Mouse (Mus musculus): ENCODE measurements around the gene Cmip. TPM values are rescaled to one million over a fixed set of nuclear protein-coding genes. Genes with fewer than 3 reads are reported as not detected.

Cmip gene
- polyA plus RNA-seq, 1 experiment from 2014 or later = 31.8 TPM

- Histone ChIP-seq H3K27ac (peak overlapping the region; percentile 90), H3K4me1 (peaks cover 48% of the 10 kb centered on the region), H3K9ac (peak overlapping the region; percentile 48; the same call in 1 of the 2 replicates), H3K36me3 (no peaks in the 10 kb centered on the region), H3K4me2 (peak overlapping the region; percentile 89), H3K9me3 (no peaks in the 10 kb centered on the region), H3K4me3 (replicated peaks) (peak overlapping the region; percentile 91), H3K27me3 (replicated peaks) (no peaks in the 10 kb centered on the region)
- no peak for ATAC-seq (ENCODE audit: insufficient read depth, low FRiP score, low read depth)
- WGBS = 42% methylated on average over 11 of the region's 11 CpGs
Observed at GRCm38 (mm10) chr8:117259431-117260001, 2.7 kb downstream of the Cmip start.

GRCm38 (mm10) chr8:117260234-117260929, 3.5 kb downstream of the Cmip start:
- WGBS = 31% methylated on average over 14 of the region's 14 CpGs
- H3K27ac ChIP-seq = peak overlapping the region; percentile 37

DNA sequence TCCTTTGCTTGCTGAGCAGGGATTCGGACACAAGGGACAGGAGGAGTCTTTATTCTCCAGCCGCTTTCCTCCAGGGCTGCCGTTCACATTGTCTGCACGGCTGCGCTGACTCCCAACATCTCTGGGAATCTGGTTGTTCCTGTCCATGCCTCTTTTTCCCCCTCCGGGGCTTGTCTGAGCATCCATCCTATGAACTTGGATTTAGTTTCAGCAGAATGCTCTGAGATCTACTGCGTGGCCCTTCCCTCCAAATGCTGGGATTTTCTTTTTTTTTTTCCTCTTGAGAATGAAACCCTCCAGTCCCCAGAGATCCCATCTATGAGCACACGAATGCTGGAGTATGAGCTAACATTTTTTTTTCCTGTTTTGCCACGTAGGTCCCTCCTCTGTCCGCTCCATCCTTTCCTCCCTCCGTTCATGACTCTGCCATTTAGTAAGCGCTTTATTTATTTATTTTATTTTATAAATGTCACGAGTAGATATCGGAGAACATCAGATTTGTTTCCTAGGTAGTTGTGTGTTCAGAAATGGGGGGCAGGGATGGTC, 4.1 kb downstream of the Cmip start:
- H3K36me3 ChIP-seq = no peaks in the 10 kb centered on the region
- H3K4me3 ChIP-seq (replicated peaks) = 0 out of 2 replicates have a peak overlapping the region, but pooled peaks have one; percentile 91
- no peak overlapping the region for H3K9ac ChIP-seq
- WGBS = 37% methylated on average over 14 of the region's 14 CpGs
- peaks cover 46% of the 10 kb centered on the region for H3K4me1 ChIP-seq
- H3K4me2 ChIP-seq = peak overlapping the region; percentile 89
- no peaks in the 10 kb centered on the region for H3K9me3 ChIP-seq
- H3K27ac ChIP-seq = peak overlapping the region; percentile 37; the same call in 1 of the 2 replicates
- H3K27me3 ChIP-seq (replicated peaks) = no peaks in the 10 kb centered on the region
- ATAC-seq (ENCODE audit: insufficient read depth, low FRiP score, low read depth) = no peak

More at GRCm38 (mm10) chr8:117260234-117260929, 3.5 kb downstream of the Cmip start:
- H3K36me3 ChIP-seq = no peaks in the 10 kb centered on the region
- peak overlapping the region; percentile 9; the same call in 1 of the 2 replicates for H3K9ac ChIP-seq
- H3K4me2 ChIP-seq = peak overlapping the region; percentile 89
- ATAC-seq (ENCODE audit: insufficient read depth, low FRiP score, low read depth) = no peak
- peak overlapping the region; percentile 91 for H3K4me3 ChIP-seq (replicated peaks)
- no peaks in the 10 kb centered on the region for H3K27me3 ChIP-seq (replicated peaks)
- no peaks in the 10 kb centered on the region for H3K9me3 ChIP-seq
- peaks cover 48% of the 10 kb centered on the region for H3K4me1 ChIP-seq

DNA sequence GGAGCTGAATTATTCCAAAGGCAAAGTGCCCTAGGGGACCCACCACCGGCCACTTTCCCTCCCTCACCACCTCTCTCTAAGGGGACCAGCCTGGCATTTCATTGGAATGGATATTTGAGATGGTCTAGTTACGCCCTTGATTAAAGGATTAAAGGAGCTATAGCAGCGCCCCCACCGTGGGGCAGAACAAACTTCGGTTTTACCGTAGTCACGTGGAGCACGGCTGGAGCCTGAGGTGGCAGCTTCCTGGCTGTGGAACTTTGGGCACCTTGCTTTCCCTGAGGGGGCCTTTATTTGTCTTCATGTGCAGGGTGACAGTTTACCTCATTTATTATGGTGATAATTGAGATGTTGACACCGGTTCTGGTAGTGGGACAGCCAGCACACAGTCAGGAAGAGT, 4.8 kb downstream of the Cmip start:
- peak overlapping the region; percentile 89 for H3K4me2 ChIP-seq
- H3K4me1 ChIP-seq = peaks cover 45% of the 10 kb centered on the region
- no peaks in the 10 kb centered on the region for H3K27me3 ChIP-seq (replicated peaks)
- WGBS = 43% methylated on average over 9 of the region's 9 CpGs
- ATAC-seq (ENCODE audit: insufficient read depth, low FRiP score, low read depth) = no peak
- H3K9me3 ChIP-seq = no peaks in the 10 kb centered on the region
- H3K9ac ChIP-seq = no peak overlapping the region
- H3K4me3 ChIP-seq (replicated peaks) = no peak overlapping the region
- no peak overlapping the region for H3K27ac ChIP-seq
- no peaks in the 10 kb centered on the region for H3K36me3 ChIP-seq

DNA sequence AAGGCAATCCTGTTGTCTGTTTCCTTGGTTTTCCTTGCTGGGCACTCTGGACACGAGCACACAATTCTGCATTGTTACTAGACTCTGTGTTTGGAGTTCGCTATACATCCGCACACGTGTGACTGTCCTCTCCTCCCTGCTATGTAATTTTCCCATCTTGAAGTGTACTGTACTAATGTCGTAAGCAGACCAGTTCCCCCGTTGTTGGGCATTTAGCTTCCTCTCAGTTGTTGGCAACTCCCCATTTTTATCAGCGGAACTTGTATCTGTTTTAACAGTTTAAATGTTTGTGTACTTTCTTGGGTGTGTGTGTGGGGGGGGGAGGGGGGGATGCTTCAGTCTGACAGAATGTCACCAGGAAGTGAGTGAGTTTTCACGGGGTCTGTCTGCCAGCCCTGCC, 5.8 kb downstream of the Cmip start:
- no peaks in the 10 kb centered on the region for H3K36me3 ChIP-seq
- 41% methylated on average over 8 of the region's 8 CpGs for WGBS
- H3K4me2 ChIP-seq = no peak overlapping the region
- H3K4me1 ChIP-seq = peaks cover 45% of the 10 kb centered on the region
- H3K4me3 ChIP-seq (replicated peaks) = no peak overlapping the region
- no peak for ATAC-seq (ENCODE audit: insufficient read depth, low FRiP score, low read depth)
- no peak overlapping the region for H3K9ac ChIP-seq
- H3K27ac ChIP-seq = no peak overlapping the region
- no peaks in the 10 kb centered on the region for H3K9me3 ChIP-seq
- no peaks in the 10 kb centered on the region for H3K27me3 ChIP-seq (replicated peaks)

DNA sequence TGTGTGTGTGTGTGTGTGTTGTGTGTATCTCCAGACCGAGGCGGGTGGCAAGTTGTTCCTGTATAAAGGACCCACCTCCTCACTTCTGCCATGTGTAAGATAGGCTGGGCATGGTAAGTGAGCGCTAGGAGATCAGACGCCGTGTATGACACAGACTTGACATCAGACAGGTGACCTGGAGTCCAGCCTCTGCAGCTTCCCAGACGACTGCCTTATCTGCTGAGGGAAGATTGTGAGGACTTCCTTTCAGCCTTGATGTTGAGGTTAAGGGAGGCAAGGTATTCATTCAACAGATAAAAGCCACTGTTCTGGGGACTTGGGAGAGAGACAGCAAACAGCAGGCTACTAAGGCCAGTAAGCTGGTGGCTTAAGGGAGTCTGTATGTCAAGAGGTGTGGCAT, 6.6 kb downstream of the Cmip start:
- Histone ChIP-seq H3K4me1 (peaks cover 43% of the 10 kb centered on the region), H3K36me3 (no peaks in the 10 kb centered on the region), H3K27ac (no peak overlapping the region), H3K4me3 (replicated peaks) (no peak overlapping the region), H3K9ac (no peak overlapping the region), H3K9me3 (no peaks in the 10 kb centered on the region), H3K27me3 (replicated peaks) (no peaks in the 10 kb centered on the region), H3K4me2 (no peak overlapping the region)
- no peak for ATAC-seq (ENCODE audit: insufficient read depth, low FRiP score, low read depth)
- 57% methylated on average over 6 of the region's 6 CpGs for WGBS

- no peak overlapping the region for H3K4me3 ChIP-seq (replicated peaks)
- H3K9me3 ChIP-seq = no peaks in the 10 kb centered on the region
- H3K27ac ChIP-seq = peak overlapping the region; percentile 57; the same call in 1 of the 2 replicates
- no peak overlapping the region for H3K4me2 ChIP-seq
- no peak overlapping the region for H3K9ac ChIP-seq
- H3K36me3 ChIP-seq = no peaks in the 10 kb centered on the region
- no peak for ATAC-seq (ENCODE audit: insufficient read depth, low FRiP score, low read depth)
- no peaks in the 10 kb centered on the region for H3K27me3 ChIP-seq (replicated peaks)
- peaks cover 26% of the 10 kb centered on the region for H3K4me1 ChIP-seq
- 71% methylated on average over 5 of the region's 5 CpGs for WGBS
Observed at GRCm38 (mm10) chr8:117265079-117265478, 8.2 kb downstream of the Cmip start.

- ATAC-seq (ENCODE audit: insufficient read depth, low FRiP score, low read depth) = no peak
- no peak overlapping the region for H3K27ac ChIP-seq
Observed at GRCm38 (mm10) chr8:117267403-117268129, 10.7 kb downstream of the Cmip start.

DNA sequence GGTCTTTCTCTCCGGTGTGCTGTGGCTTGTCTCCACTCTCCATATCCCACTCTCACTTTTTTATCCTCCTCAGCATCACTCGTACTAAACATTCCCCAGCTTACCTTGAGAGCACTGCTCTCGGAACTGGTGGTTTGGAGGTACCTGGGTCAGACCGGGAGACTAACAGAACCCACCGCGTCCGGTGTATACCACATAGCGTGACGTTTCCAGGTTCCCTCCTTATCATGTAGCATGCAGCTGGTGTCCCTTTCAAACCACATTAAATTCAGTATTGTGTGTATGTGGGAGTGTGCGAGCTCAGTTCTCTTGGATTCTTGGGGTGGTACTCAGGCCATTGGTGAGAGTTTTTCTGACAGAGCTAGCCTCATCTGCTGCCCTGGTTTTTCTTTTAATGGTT, 21.4 kb downstream of the Cmip start:
- Histone ChIP-seq H3K27me3 (replicated peaks) (no peaks in the 10 kb centered on the region), H3K27ac (no peak overlapping the region), H3K9ac (no peak overlapping the region), H3K9me3 (no peaks in the 10 kb centered on the region), H3K36me3 (0 out of 2 replicates have a peak, but pooled peaks cover 2% of the 10 kb centered on the region), H3K4me2 (no peak overlapping the region), H3K4me3 (replicated peaks) (no peak overlapping the region), H3K4me1 (peaks cover 34% of the 10 kb centered on the region)
- 85% methylated on average over 10 of the region's 10 CpGs for WGBS
- no peak for ATAC-seq (ENCODE audit: insufficient read depth, low FRiP score, low read depth)

More at GRCm38 (mm10) chr8:117267403-117268129, 10.7 kb downstream of the Cmip start:
- Histone ChIP-seq H3K36me3 (0 out of 2 replicates have a peak, but pooled peaks cover 2% of the 10 kb centered on the region), H3K4me2 (no peak overlapping the region), H3K27me3 (replicated peaks) (no peaks in the 10 kb centered on the region), H3K9me3 (no peaks in the 10 kb centered on the region), H3K9ac (no peak overlapping the region), H3K4me1 (0 out of 2 replicates have a peak, but pooled peaks cover 6% of the 10 kb centered on the region), H3K4me3 (replicated peaks) (no peak overlapping the region)
- WGBS = 72% methylated on average over 11 of the region's 11 CpGs

DNA sequence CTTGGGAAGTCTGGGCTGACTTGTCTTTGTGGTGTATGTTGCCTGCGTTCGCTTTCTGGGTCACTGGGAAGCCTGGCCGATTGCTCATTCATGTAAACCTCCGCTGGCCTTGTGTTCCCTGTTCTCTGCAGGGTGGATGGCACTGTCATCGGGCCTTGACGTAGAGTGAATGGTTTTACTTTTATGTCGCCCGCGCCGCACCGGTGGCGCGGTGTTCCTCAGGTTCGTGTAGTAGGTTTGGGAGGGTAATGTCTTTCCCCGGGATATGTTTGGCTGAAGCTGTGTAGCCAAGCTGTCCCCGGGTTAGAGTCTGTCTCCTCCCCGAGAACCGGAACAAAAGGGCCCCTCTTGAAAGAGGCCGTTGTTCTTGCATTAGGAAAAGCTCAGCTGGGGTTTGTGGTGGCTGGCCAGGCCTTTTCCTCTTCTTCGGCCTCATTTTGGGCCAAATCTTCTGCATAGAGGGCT, 21.8 kb downstream of the Cmip start:
- Histone ChIP-seq H3K9me3 (no peaks in the 10 kb centered on the region), H3K27ac (0 out of 2 replicates have a peak overlapping the region, but pooled peaks have one; percentile 31), H3K9ac (no peak overlapping the region), H3K36me3 (no peaks in the 10 kb centered on the region), H3K4me3 (replicated peaks) (no peak overlapping the region), H3K4me2 (no peak overlapping the region), H3K27me3 (replicated peaks) (no peaks in the 10 kb centered on the region), H3K4me1 (peaks cover 34% of the 10 kb centered on the region)
- WGBS = 72% methylated on average over 20 of the region's 20 CpGs
- ATAC-seq (ENCODE audit: insufficient read depth, low FRiP score, low read depth) = no peak

DNA sequence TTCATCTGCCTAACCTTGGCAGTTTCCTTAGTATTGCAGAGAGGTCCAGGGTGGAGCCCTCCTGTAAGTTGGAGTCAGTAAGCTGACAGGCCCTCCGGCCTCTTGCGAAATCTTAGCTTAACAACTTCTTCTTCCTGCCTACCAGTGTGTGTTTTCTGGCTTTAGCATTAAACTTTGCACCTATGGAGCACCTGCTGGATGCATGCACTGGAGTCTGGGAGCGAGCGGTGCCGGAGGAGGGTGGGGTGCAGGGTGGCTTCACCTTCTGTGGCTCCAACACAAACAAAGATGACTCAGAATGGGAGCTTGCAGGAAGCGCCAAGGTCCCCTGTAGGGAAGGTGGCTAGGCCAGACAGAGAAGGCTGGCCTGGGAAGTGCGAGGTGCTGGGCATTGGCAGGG, 23.6 kb downstream of the Cmip start:
- Histone ChIP-seq H3K27ac (peak overlapping the region; percentile 82), H3K27me3 (replicated peaks) (no peaks in the 10 kb centered on the region), H3K9ac (no peak overlapping the region), H3K4me2 (no peak overlapping the region), H3K36me3 (no peaks in the 10 kb centered on the region), H3K9me3 (no peaks in the 10 kb centered on the region), H3K4me3 (replicated peaks) (no peak overlapping the region), H3K4me1 (peaks cover 34% of the 10 kb centered on the region)
- WGBS = 64% methylated on average over 7 of the region's 7 CpGs
- peak; percentile 67 for ATAC-seq (ENCODE audit: insufficient read depth, low FRiP score, low read depth)

All from stomach, embryonic 15.5 days (tissue).